ENCODE assay signal across 9 mouse cellular contexts in genomic region chr11:96937549-96938425, GRCm38 (mm10). TPM values are rescaled to one million over a fixed set of nuclear protein-coding genes. Genes with fewer than 3 reads are reported as not detected.
A peak's percentile ranks its signal among the peaks of the same experiment; 100 is the strongest.
DNase-seq lines count a peak whose midpoint lies in the region; ATAC-seq and TF ChIP-seq lines count a peak whose summit lies in the region.
"Had no signal": no experiment of that assay in that cellular context is flagged by ENCODE, and none has a peak within 500 bp of the region (broad histone marks: within the 10 kb centered on the region; RNA-seq: fewer than 3 reads in every experiment).

No protein-coding gene starts in this region.

- ATAC-seq in forebrain, embryonic 15.5 days (replicated peaks) = no peak
- peak; percentile 8 for ATAC-seq in liver, embryonic 13.5 days (ENCODE audit: low read depth)

- no peaks in the 10 kb centered on the region for H3K9me3 ChIP-seq in forebrain, embryonic 10.5 days
- H3K9me3 ChIP-seq in forebrain, embryonic 15.5 days = no peaks in the 10 kb centered on the region
- H3K9me3 ChIP-seq in ES-Bruce4 (replicated peaks; ENCODE audit: control insufficient read depth, insufficient read depth, low read length, poor library complexity, severe bottlenecking) = no peaks in the 10 kb centered on the region
- no peaks in the 10 kb centered on the region for H3K9me3 ChIP-seq in liver, embryonic 13.5 days (replicated peaks)

- WGBS in forebrain, embryonic 10.5 days = 61% methylated on average over 10 of the region's 10 CpGs
- 53% methylated on average over 10 of the region's 10 CpGs for WGBS in forebrain, embryonic 15.5 days
- WGBS in liver, embryonic 13.5 days (ENCODE audit: insufficient replicate concordance) = 50% methylated on average over 10 of the region's 10 CpGs

- TF ChIP-seq CTCF in ES-Bruce4 (IDR thresholded peaks at IDR 0.05; ENCODE audit: low read depth, low read length) = peak; percentile 79

- H3K4me2 ChIP-seq in forebrain, embryonic 15.5 days (replicated peaks) = no peak overlapping the region
- peak overlapping the region; percentile 95 for H3K4me2 ChIP-seq in liver, embryonic 13.5 days

- H3K36me3 ChIP-seq in forebrain, embryonic 10.5 days (replicated peaks) = no peaks in the 10 kb centered on the region; the same call in 1 of the 2 replicates
- H3K36me3 ChIP-seq in forebrain, embryonic 15.5 days = no peaks in the 10 kb centered on the region
- H3K36me3 ChIP-seq in ES-Bruce4 (ENCODE audit: control insufficient read depth, insufficient read depth, low read length, poor library complexity, severe bottlenecking) = no peaks in the 10 kb centered on the region
- H3K36me3 ChIP-seq in liver, embryonic 13.5 days = peaks cover 68% of the 10 kb centered on the region

- no peak overlapping the region for H3K4me3 ChIP-seq in forebrain, embryonic 10.5 days
- H3K4me3 ChIP-seq in forebrain, embryonic 15.5 days = no peak overlapping the region
- H3K4me3 ChIP-seq in ES-Bruce4 (ENCODE audit: low read depth, low read length) = no peak overlapping the region
- peak overlapping the region; percentile 80 for H3K4me3 ChIP-seq in liver, embryonic 13.5 days (replicated peaks)

- peaks cover 17% of the 10 kb centered on the region for H3K4me1 ChIP-seq in forebrain, embryonic 10.5 days
- no peaks in the 10 kb centered on the region for H3K4me1 ChIP-seq in forebrain, embryonic 15.5 days
- peaks cover 2% of the 10 kb centered on the region for H3K4me1 ChIP-seq in ES-Bruce4 (ENCODE audit: control insufficient read depth, insufficient read depth, low read length)
- peaks cover 95% of the 10 kb centered on the region for H3K4me1 ChIP-seq in liver, embryonic 13.5 days (replicated peaks)

- H3K27me3 ChIP-seq in forebrain, embryonic 10.5 days (ENCODE audit: poor library complexity, severe bottlenecking) = peaks cover 3% of the 10 kb centered on the region
- no peaks in the 10 kb centered on the region for H3K27me3 ChIP-seq in forebrain, embryonic 15.5 days
- no peaks in the 10 kb centered on the region for H3K27me3 ChIP-seq in ES-Bruce4 (ENCODE audit: control insufficient read depth, insufficient read depth, low read length, poor library complexity, severe bottlenecking)
- no peaks in the 10 kb centered on the region for H3K27me3 ChIP-seq in liver, embryonic 13.5 days

- intact Hi-C loops in heart, postnatal 14 days (cut with DNase I) = loop anchor here (2.0 kb wide), 1 partner anchor 21 kb away; the partner anchor contains the start of gene Cdk5rap3

- H3K27ac ChIP-seq in forebrain, embryonic 10.5 days = peak overlapping the region; percentile 65
- H3K27ac ChIP-seq in forebrain, embryonic 15.5 days (replicated peaks) = no peak overlapping the region
- no peak overlapping the region for H3K27ac ChIP-seq in ES-Bruce4 (ENCODE audit: insufficient read depth, low read length)
- H3K27ac ChIP-seq in liver, embryonic 13.5 days = peak overlapping the region; percentile 99

- DNase-seq in forebrain, embryonic 10.5 days (ENCODE audit: extremely low spot score, low spot score) = peak; percentile 36
- peak; percentile 54 for DNase-seq in embryo, embryonic 9.5 days (ENCODE audit: extremely low spot score)
- peak; percentile 64 to 73 for DNase-seq in heart, postnatal 14 days
- peak; percentile 60 for DNase-seq in liver, embryonic 13.5 days
- peak; percentile 80 for DNase-seq in ovary, postnatal 36 days (ENCODE audit: low spot score)
- no peak for DNase-seq in layer of hippocampus, postnatal 36 days

- TF ChIP-seq POLR2A in ES-Bruce4 (IDR thresholded peaks at IDR 0.05; ENCODE audit: insufficient read depth, low read length) = no peak

- no peak for TF ChIP-seq EP300 in ES-Bruce4 (IDR thresholded peaks at IDR 0.05; ENCODE audit: insufficient read depth, low read depth, low read length)

- H3K9ac ChIP-seq in forebrain, embryonic 15.5 days (replicated peaks) = no peak overlapping the region
- H3K9ac ChIP-seq in ES-Bruce4 (ENCODE audit: low read depth, poor library complexity, severe bottlenecking) = no peak overlapping the region
- peak overlapping the region; percentile 95 for H3K9ac ChIP-seq in liver, embryonic 13.5 days

RNA-seq across cellular contexts. Expression of gene Pnpo, which starts 6.0 kb away (rescaled TPM):
- polyA plus RNA-seq in forebrain, embryonic 10.5 days (2016; fragmentation: Nextera tagmentation; extraction: Ambion mirVana) = 36.8 and 40.7 TPM in 2 replicates
- 20.7 and 21.5 TPM in 2 replicates for polyA plus RNA-seq in forebrain, embryonic 15.5 days (2015; fragmentation: Nextera tagmentation; extraction: Ambion mirVana)
- 23.6 and 24.1 TPM in 2 replicates for polyA plus RNA-seq in ES-Bruce4 (2011; ENCODE audit: insufficient read depth, insufficient read length, low read depth, missing spikeins)
- total RNA-seq in heart, postnatal 14 days (2021) = 10 to 100 TPM; 14.1 to 15.0 TPM
- 652 and 660 TPM in 2 replicates for polyA plus RNA-seq in liver, embryonic 13.5 days (2015; fragmentation: Nextera tagmentation; extraction: Ambion mirVana)
- total RNA-seq in layer of hippocampus, postnatal 36 days (2021) = 10 to 100 TPM; 29.8 to 34.5 TPM

RNA-seq across cellular contexts. Expression of gene Prr15l, which starts 9.9 kb away (rescaled TPM):
- 0.36 and 0.40 TPM in 2 replicates for polyA plus RNA-seq in forebrain, embryonic 10.5 days (2016; fragmentation: Nextera tagmentation; extraction: Ambion mirVana)
- 0.17 TPM in 1 of 2 replicates, not detected in the other for polyA plus RNA-seq in forebrain, embryonic 15.5 days (2015; fragmentation: Nextera tagmentation; extraction: Ambion mirVana)
- 10.9 and 11.1 TPM in 2 replicates for polyA plus RNA-seq in ES-Bruce4 (2011; ENCODE audit: insufficient read depth, insufficient read length, low read depth, missing spikeins)
- total RNA-seq in heart, postnatal 14 days (2021) = 1 to 10 TPM in 1 of 2 experiments, under 1 TPM in 1; 0.88 to 1.8 TPM
- 4.4 and 5.2 TPM in 2 replicates for polyA plus RNA-seq in liver, embryonic 13.5 days (2015; fragmentation: Nextera tagmentation; extraction: Ambion mirVana)
- not detected for total RNA-seq in layer of hippocampus, postnatal 36 days (2021)
- total RNA-seq: left cerebral cortex, postnatal 25 days had no signal

RNA-seq across cellular contexts. Expression of gene Cdk5rap3, which starts 21.5 kb away (rescaled TPM):
- polyA plus RNA-seq in forebrain, embryonic 10.5 days (2016; fragmentation: Nextera tagmentation; extraction: Ambion mirVana) = 107 and 111 TPM in 2 replicates
- polyA plus RNA-seq in forebrain, embryonic 15.5 days (2015; fragmentation: Nextera tagmentation; extraction: Ambion mirVana) = 106 and 109 TPM in 2 replicates
- 93.3 and 109 TPM in 2 replicates for polyA plus RNA-seq in ES-Bruce4 (2011; ENCODE audit: insufficient read depth, insufficient read length, low read depth, missing spikeins)
- total RNA-seq in heart, postnatal 14 days (2021) = 10 to 100 TPM; 22.3 to 23.3 TPM
- 39.6 and 44.4 TPM in 2 replicates for polyA plus RNA-seq in liver, embryonic 13.5 days (2015; fragmentation: Nextera tagmentation; extraction: Ambion mirVana)
- 10 to 100 TPM; 32.8 to 34.0 TPM for total RNA-seq in layer of hippocampus, postnatal 36 days (2021)

RNA-seq across cellular contexts. Expression of gene Sp2, which starts 45.0 kb away (rescaled TPM):
- 29.7 and 30.9 TPM in 2 replicates for polyA plus RNA-seq in forebrain, embryonic 10.5 days (2016; fragmentation: Nextera tagmentation; extraction: Ambion mirVana)
- 14.9 and 16.1 TPM in 2 replicates for polyA plus RNA-seq in forebrain, embryonic 15.5 days (2015; fragmentation: Nextera tagmentation; extraction: Ambion mirVana)
- 29.0 and 30.5 TPM in 2 replicates for polyA plus RNA-seq in ES-Bruce4 (2011; ENCODE audit: insufficient read depth, insufficient read length, low read depth, missing spikeins)
- total RNA-seq in heart, postnatal 14 days (2021) = 10 to 100 TPM; 11.4 to 12.0 TPM
- 13.0 and 15.3 TPM in 2 replicates for polyA plus RNA-seq in liver, embryonic 13.5 days (2015; fragmentation: Nextera tagmentation; extraction: Ambion mirVana)
- 10 to 100 TPM; 12.3 to 12.6 TPM for total RNA-seq in layer of hippocampus, postnatal 36 days (2021)

Comparison
In these comparisons a context has a peak if more than half of its experiments do, and no peak if none do; other contexts are left out.
1. H3K27ac ChIP-seq: peak in forebrain, embryonic 10.5 days (single experiment) and liver, embryonic 13.5 days (single experiment); none in forebrain, embryonic 15.5 days (single experiment) and ES-Bruce4 (single experiment).
2. DNase-seq: peak in forebrain, embryonic 10.5 days (single experiment), embryo, embryonic 9.5 days (single experiment), heart, postnatal 14 days (2 of 2), liver, embryonic 13.5 days (single experiment) and ovary, postnatal 36 days (single experiment); none in layer of hippocampus, postnatal 36 days (0 of 2).
3. RNA of gene Pnpo, which starts 6.0 kb away (polyA plus RNA-seq): 652 to 660 TPM in liver, embryonic 13.5 days; 36.8 to 40.7 TPM in forebrain, embryonic 10.5 days, 23.6 to 24.1 TPM in ES-Bruce4 and 20.7 to 21.5 TPM in forebrain, embryonic 15.5 days; every median in the first group is over 10 times any median in the second.